Mouse (Mus musculus): Measurements from ENCODE around the gene Cul7.

DNA sequence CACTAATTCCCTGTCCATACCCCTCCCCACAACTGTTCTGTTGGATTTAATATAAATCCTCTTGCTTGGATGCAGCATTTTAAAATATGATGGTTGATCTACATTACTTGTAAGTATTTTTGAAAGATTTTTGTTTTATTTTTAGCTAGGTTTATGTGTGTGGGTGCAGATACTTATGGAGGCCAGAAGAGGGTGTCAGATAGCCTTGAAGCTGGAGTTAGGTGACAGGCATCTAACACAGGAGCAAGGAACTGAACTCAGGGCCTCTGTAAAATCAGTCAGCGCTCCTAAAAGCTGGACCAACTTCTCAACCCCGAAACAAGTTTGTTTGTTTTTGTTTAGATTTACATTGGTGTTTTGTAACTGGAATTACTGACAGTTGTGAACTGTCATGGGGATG, 49.6 kb upstream of the Cul7 start:
- TF ChIP-seq CTCF (conservative IDR thresholded peaks at IDR 0.05; ENCODE audit: low read length) (peak; percentile 43), POU5F1 (IDR thresholded peaks at IDR 0.05; ENCODE audit: borderline replicate concordance, low read length) (no peak)
